Mouse (Mus musculus) R1 (cell line): ENCODE measurements at regions not wholly inside any gene's neighbourhood (a gene's known extent, or its start where the extent isn't known, plus 50 kb on each side); places are given as distances from the start of the nearest gene placed in this dataset.
A peak's percentile ranks its signal among the peaks of the same experiment; 100 is the strongest.

Experiments
- DNase-seq: peaks from one replicate; pipeline ENCODE4 v3.0.0-alpha.2; 2018; ENCODE audit warnings: low read depth, low spot score

DNA sequence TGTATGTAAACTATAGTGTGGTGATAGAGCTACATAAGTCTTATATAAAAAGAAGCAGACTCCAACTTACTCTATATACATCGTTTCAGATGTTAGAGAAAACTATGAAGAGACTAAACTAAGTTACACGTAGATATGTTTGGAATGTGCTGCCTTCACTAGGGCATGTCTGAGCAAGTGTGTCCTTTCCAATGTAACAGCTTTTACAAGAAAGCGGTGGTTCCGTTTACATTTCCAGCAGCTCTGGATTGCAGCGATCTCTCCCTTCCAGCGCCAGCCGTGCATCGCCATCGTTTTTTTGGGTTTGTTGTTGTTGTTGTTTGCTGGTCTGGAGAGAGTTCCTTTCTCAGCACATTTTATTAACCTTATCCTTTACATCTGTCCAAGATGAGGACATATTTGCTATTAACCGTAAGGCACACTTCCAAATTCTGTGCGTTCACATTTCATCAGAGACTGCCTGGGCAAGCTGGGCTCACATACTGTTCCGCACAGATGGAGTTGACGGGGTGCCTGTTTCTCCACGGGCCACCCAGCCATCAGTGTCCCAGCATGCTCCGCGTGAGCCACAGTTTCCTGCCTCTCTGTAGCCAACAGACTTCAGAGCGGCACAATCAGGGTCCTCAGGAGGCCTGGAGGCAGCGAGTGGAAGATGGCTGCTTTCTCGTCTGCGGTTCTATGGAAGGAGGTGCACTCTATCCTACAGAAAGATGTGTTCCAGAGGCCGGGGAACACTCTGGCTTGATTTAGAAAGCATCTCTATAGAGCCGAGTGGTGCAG, 125.2 kb upstream of the Map1b start:
- DNase-seq = peak; percentile 51

DNA sequence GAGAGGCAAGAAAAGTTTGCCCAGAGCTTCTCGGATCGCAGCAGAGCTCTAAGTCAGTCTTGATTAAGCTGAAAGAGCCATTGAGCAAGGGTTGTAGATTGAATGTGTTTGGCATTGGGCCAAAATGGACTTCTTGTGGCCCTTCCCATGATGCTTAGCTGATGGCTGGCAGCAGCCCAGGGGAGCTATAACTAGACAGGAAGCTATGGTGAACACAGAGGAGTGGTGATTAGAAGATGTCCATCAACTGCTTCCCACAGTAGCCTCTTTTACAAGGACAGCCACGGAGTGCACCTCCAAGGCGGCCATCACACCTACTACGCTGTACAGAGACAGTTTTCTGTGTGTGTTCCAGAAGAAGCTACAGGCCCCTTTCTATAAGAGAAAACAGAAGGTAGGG, 116.4 kb upstream of the Map1b start:
- DNase-seq = no peak

DNA sequence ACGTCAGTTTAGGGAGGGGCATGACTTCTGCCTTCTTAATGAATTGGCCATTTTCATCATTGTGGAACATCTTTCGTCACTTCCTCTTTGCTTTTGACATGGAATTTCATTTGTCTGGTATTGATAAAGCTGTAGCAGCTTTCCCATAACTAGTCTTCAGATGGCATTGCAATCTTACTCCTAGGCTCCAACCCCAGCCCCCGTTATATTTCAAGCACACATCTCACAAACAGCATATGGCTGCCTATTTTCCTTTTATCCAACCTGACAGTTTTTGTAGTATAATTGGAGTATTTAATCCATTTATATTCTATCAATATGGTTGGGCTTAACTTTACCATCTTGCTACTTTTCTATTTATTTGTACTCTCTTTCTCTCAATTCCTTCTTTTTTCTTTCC, 114.5 kb upstream of the Map1b start:
- no peak for DNase-seq

DNA sequence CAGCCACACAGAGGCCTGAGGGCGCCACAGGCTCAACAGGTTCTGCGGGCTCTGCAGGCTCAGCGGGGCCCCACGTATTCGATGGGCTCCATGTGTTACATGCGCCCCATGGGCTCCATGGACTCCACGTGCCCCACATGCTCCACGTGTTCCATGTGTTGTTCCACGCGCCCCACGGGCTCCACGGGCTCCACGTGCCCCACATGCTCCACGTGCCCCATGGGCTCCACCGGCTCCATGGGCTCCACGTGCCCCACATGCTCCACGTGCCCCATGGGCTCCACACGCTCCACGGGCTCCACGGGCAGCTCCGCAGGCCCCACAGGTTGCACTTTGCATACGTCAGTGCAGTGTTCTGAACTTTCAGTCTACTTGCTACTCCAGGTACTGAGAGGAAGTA, 114.0 kb upstream of the Map1b start:
- no peak for DNase-seq

DNA sequence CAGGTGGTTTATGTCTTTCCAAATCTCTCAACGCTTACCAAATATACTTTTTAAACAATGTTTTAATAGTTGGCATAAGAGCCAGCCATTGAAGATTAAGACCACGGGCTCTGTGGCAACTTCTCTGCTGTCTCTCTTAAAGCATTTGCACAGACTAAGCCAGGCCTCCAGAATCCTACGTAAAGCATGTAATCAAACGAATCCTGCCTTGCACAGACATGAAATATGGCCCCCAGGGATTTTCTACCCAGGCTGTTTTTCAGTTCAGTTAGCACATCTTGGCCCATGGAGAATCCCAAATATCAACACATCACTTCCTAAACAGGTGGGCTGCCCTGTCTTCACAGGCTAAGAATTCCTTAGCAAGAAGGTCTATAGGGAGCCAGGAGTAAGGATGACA, 108.9 kb upstream of the Map1b start:
- DNase-seq = no peak

DNA sequence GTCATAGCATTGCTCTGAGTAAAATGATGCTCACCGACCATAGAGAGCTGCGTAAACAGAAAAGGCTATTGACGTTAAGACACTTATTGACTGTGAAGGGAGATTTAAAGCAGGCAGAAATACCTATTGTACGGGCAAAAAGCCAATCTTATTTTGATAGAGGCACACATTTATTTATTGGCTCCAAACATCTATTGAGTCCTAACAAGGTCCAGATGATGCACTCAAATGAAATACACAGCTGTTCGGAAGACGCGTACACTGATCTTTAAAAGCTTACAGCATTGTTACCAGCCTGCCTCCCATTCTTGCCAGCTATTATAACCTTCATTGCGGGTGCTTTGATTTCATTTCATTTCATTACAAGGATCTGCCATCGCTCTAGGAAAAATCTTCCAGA, 102.0 kb upstream of the Map1b start:
- no peak for DNase-seq

DNA sequence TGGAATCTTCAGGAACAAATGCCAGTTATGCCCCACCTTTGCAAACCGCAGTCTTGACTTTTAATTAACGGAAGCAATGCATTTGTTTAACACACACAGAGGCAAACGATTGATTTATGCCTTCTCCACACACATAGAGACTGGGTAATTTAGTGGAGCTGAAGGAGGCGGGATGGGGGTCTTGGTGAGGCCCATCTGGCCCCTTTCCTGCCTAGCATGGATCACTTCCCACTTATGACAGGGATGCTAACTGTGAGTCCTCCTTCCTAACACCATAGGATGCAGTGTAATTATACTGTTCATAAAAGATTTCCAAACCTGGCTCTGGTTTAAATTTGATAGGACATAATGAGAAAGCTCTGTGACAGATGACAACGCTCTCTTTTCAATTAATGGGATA, 101.1 kb upstream of the Map1b start:
- DNase-seq = no peak

DNA sequence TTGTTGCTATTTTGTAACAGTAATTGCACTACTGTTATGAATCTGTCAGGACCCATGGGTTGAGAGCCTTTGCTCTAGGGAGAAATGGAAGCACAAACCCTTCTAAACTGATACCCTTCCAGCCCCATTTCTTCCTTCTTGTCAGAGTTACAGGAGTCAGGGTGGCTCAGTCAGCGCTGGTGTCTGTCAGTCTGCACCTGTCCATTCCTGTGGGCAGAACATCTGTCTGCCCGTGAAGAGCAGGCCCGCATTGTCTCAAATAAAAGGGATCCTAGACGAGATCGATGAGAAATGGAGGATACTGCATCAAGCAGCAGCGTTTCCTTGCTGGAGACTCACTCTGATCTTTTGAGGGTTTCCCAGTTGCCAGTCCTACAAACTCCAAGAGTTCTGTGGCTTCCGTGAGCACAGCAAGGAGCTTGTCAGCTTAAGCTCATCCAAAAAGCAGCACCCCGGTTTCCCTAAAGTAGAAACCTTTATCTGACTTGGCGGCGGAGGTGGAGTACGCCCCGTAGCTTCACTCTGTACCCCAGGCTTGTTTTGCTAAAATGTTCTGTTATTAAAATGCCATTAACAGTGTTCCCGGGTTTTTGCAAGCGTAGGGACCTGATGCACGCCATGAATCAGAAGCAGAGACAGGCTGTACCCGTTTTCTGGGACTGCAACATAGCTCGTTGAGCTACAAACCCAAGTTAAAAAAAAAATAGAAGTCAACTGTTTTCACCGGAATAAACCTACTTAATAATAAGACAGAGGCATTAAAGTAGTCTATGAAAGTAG, 95.6 kb upstream of the Map1b start:
- DNase-seq = no peak

DNA sequence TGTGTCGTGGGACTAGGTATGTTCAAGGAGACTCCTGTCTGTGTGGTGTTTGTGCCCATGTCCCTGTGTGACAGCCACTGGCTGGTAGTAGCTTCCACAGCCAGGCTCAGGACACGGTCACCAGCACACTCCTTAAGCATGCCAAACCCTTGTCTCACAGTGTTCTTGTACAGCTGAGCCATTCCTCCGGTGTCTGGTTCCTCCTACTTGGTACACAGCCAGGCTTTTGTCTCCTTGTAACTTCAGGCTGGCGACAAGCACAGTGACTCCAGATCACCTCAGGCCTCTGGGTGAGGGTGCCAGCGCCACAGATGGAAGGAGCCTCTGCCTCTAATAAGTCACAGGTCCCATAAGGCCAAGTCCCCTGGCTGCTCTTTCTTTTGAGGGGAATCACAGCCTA, 94.2 kb upstream of the Map1b start:
- DNase-seq = no peak

DNA sequence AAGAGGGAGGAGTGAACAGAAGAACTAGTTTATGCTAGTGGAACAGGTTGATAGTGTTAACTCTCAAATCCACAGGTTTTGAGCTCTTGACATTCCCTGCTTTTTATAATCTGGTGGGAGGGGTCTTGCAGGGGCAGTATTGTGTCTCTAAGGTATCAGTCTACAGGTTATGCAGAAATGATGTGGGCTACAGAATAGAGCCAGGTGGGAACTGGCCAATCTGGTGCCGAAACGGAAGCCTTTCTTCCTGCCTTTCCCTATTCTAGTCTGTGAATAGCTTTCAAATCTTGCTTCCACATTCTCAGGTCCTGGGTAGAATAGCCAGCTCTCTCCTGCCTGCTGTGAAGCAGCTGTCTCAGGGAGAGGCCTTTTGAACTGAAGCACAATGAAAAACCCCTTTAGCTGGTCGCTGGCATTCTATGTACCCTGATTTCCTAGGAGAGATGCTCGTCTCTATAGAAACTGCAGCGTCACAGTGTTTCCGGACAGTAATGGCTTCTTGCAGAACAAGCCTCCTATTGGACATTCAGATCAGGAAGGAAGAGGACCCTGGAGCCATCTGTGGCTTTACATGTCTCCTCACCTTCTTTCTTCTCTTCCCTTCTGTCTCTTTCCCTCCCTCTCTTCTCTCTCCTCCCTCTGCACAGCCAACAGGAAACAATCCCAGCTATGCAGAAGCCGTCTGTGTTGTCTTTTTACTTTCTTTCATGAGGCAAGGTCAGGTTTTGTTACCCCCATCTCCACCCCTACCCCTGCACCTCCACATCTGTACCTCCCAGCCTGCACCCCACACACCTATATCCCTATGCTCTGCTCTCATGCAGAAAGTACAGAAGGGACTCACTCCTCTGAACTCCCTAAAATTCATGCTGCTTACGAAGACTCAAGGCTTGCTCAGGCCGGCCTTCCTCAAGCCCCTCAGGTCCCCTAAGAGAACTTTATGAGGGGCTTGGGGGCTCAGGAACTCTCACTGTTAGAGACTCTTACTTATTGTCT, 93.1 kb upstream of the Map1b start:
- DNase-seq = peak; percentile 93

DNA sequence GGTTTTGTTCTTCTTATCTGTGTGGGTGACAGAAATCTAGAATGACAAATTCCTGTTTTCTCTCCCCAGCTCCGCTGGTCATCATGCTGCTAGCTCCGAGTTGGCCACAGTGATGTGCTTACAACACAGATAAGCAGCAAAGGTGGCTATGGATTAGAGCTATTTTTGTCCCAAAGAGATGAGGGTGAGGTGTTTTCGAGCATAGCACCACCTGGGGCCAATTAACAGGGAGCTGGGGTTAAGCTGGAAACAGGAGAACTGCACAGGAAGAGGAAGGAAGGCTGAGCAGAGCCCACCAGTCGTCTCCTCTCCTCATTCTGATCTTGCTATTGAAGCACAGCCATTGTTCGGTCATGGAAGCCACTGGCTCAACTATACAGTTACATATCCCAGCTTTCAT, 92.3 kb upstream of the Map1b start:
- DNase-seq = no peak

DNA sequence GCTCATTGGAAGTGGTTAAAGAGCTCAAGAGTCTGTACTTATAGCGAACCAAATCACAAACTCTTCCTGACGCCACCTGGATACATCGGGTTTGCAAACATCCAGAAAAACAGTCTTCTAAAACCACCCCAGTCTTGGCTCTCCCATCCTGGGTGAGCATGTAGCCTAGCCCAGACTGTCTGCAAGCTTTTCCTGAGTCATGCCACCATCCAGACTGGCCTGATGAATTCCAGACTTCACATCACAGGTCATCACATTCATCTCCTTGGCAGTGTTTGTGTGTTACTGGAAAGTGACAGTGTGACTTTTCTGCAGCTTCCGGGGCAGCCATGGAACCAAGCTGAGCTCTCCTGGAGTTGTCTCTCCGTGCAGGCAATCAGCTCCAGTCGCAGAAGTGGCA, 90.9 kb upstream of the Map1b start:
- DNase-seq = no peak

DNA sequence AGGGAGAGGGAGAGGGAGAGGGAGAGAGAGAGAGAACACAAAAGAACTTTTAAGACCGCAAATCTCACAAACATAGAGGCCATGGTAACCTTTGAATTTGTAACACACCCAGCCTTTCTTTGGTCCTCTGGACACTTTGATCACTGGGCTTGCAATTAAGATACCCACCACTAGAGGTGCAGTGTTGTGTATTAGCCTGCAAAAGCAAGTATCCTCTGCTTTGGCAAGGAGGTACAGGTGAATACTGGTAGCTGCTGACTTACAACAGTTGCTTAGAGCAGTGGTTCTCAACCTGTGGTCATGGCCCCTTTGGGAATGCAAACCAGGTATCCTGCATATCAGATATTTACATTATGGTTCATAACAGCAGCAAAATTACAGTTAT, 90.3 kb upstream of the Map1b start:
- DNase-seq = peak; percentile 83

DNA sequence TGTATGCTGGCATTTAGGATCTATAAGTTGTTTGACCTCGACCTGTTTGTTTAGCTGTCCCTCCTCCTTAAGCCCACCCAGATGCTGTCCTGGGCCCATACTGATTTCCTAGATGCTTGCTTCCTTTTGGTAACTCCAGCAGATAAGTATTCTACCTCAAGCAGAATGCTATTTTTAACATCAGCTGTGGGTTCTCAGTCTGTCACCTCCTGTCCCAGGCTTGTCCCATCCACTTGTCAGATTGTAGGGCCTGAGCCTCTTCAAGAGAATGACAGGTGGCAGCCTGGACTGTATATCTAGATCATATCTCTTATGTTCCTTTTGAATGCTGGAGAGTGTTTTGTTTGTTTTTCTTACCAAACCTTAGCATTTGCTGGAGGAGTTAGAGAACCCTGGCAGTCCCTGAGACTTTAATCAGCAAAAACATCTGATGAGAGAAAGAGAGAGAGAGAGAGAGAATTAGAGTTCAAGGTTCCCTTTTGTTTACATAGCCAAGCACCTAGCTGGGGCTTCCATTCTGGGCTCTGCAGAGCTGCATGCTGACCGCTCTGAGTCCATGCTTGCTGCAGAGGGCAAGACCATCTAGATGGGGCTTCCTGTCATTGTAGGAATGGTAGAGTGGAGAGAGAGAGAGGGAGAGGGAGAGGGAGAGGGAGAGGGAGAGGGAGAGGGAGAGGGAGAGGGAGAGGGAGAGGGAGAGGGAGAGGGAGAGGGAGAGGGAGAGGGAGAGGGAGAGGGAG, 89.7 kb upstream of the Map1b start:
- DNase-seq = no peak

DNA sequence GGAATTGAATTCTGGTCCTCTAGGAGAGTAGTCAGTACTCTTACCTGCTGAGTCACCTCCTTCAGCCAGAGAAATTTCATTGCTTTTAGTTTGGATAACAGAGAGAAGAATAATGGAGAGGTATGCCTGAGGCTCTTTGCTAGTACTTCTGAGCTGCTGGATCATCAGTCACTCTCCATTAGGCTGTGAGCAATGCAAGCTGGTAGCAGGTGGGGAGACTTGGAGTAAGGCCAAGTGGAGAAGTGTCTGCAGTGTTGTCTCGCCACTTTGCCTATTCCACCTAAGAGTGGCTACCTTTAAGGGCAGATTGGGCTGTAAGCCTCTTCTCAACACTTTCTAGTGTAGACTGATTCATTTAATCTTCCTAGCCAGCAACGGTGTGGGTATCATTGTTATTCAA, 81.6 kb upstream of the Map1b start:
- no peak for DNase-seq

DNA sequence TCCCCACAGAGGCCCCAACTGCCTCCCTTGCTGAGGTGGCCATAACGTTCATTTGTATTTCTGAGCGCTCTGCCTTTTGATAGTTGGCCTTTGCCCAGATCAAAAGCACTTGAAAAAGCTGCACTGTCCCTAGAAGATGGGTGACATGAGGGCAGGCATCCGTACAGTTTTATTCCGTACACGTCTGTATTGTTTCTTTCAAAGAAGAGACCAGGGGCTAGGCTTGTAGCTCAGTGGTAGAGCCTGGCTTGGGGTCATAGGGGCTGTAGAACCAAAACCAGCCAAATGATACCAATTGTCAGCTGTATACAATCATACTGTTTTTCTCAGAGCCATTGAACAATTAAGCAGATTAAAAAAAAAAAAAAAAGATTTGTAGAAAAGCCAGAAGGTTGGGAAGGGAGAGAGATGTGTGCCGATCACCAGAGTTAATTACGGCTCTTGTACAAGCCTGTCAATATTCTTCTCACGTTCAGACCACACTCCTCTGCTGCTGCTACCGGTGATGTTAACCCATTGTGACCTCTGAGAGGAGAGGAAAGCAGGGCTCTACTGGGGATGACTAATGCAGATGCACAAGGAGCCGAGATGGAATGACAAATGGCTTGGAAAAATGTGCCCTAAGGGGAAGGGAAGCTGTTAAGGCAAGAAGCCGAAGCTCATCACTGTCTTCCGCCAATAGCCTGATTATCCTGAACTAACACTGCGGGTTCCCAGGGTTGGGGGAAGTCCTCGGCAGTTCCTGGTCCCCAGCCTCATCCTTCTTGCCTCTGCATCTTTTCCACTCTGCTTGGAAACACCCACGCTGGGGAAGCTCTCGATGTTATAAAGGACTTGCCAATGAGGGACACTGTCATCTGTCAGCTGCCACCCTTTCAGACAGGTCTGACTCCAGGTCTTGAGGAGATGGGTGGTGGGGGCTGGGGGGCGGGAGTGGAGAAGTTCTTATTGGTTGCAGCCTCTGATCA, 77.8 kb upstream of the Map1b start:
- no peak for DNase-seq

DNA sequence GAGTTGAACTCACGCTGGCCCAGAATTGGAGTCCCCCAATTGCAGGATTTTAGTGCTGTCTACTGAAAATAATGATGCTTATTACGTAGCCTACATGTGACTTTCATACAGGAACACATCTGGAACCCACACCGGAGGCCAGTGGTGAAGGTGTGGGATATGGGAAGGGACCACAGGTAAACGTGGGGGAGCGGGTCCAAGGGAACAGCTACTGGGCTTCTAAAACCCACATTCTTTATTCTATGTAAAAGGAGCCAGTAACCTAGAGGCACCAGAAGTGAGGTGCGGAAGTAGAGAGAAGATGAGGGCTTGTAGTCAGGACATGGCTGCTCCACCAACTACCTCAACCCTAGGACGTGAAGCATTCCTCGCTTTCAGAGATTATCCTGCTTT, 76.9 kb upstream of the Map1b start:
- no peak for DNase-seq

DNA sequence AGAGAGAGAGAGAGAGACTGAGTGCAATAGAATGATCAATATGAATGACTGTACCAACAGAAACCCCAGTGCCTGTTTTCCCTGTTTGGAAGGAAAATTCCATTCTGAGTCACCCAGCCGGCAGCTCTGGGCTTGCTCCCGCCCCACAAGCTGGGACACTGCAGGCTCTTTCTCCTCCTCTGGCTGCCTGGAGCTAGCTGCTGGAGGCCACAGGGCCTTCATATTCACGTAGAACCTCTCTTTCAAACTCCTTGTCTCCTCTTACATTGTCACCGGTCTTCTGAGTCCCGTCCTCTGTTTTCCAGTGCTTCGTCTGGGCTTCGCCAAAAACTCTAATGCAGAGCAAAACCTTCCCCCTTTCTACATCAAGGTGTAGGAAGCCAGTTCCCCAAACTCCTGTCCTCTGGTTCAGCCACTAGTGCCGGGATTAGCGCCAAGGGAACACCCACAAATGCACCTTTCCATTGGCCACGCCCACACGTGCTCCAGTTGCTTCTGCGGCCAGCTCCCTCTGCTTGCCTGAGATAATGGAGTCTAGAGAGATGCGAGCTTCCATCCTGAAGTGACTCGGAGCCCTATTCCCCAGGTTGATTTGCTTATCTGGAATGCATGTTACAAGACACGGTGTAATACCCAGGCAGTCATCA, 76.4 kb upstream of the Map1b start:
- DNase-seq = peak; percentile 80

DNA sequence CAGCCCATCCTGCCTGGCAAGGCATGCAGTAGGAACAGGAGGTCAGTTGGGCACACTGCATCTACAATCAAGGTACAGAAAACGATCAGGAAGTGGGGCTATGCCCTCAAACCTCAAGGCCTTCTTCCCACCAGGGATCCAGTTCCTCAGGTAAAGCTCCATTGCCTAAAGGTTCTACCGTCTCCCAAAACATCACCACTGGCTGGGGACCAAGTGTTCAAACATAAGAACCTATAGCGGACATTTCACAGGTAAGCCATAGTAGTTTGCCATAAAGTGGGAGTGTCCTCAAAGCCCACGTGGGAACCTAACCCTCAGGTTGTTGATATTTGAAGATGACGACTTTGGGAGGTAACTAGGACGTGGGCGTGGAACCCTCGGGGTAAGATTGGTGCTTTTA, 72.3 kb upstream of the Map1b start:
- DNase-seq = no peak

DNA sequence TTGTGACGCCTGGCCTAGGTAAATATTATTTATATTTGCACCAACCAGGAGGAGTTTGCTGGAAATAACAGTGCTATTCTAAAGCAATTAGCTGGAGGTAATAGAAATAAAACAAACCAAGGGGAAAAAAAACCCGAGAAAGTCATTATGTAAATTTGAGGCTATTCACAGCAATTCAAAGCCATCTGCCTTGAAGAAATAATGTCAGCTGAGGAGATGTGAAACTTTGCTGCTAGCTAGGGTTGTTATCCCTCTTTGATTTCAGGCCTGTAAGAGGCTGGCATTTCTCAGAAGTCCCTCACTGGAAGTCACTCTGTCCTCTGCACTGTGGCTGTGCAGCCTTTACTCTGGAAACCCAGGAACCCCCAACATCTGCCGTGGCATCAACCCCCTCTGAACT, 67.5 kb upstream of the Map1b start:
- no peak for DNase-seq
